Mouse (Mus musculus) urinary bladder, adult 18-20 months (tissue): ENCODE measurements at regions not wholly inside any gene's neighbourhood (a gene's known extent, or its start where the extent isn't known, plus 50 kb on each side); places are given as distances from the start of the nearest gene placed in this dataset.

Experiments used
- DNase-seq, 2 experiments: peaks; one replicate each; pipeline ENCODE4 v3.0.0; 2022; ENCODE audit warnings: low spot score in 2 of 2, mixed read lengths in 2 of 2

GRCm38 (mm10) chr8:26883770-26884169 is 93.4 kb upstream of the Zfp703 start:
- no peak for DNase-seq

GRCm38 (mm10) chr8:26884350-26884749 is 92.8 kb upstream of the Zfp703 start:
- DNase-seq = no peak

- DNase-seq = no peak
Observed at GRCm38 (mm10) chr8:26885365-26885764, 91.8 kb upstream of the Zfp703 start.

GRCm38 (mm10) chr8:26886783-26887486 is 90.2 kb upstream of the Zfp703 start:
- DNase-seq = peak in 1 of 2 experiments; percentile 20

GRCm38 (mm10) chr8:26887551-26887950 is 89.6 kb upstream of the Zfp703 start:
- DNase-seq = no peak

GRCm38 (mm10) chr8:26888050-26888449 is 89.1 kb upstream of the Zfp703 start:
- DNase-seq = no peak

GRCm38 (mm10) chr8:26891881-26892280 is 85.2 kb upstream of the Zfp703 start:
- no peak for DNase-seq

- DNase-seq = no peak
Observed at GRCm38 (mm10) chr8:26892380-26892779, 84.7 kb upstream of the Zfp703 start.

- no peak for DNase-seq
Observed at GRCm38 (mm10) chr8:26895867-26896266, 81.3 kb upstream of the Zfp703 start.

- no peak for DNase-seq
Observed at GRCm38 (mm10) chr8:26903289-26903688, 73.8 kb upstream of the Zfp703 start.

GRCm38 (mm10) chr8:26906257-26906656 is 70.9 kb upstream of the Zfp703 start:
- no peak for DNase-seq

GRCm38 (mm10) chr8:26907347-26908170 is 69.6 kb upstream of the Zfp703 start:
- no peak for DNase-seq

GRCm38 (mm10) chr8:26910186-26910585 is 66.9 kb upstream of the Zfp703 start:
- no peak for DNase-seq

- DNase-seq = no peak
Observed at GRCm38 (mm10) chr8:26913562-26914529, 63.3 kb upstream of the Zfp703 start.

- DNase-seq = no peak
Observed at GRCm38 (mm10) chr8:26915731-26916130, 61.4 kb upstream of the Zfp703 start.

- no peak for DNase-seq
Observed at GRCm38 (mm10) chr8:26921531-26922177, 55.5 kb upstream of the Zfp703 start.

GRCm38 (mm10) chr8:26922178-26922540 is 55.0 kb upstream of the Zfp703 start:
- no peak for DNase-seq

- DNase-seq = no peak
Observed at GRCm38 (mm10) chr8:26923166-26923565, 54.0 kb upstream of the Zfp703 start.
